ENCODE assay signal across 28 mouse cellular contexts in the genomic region with DNA sequence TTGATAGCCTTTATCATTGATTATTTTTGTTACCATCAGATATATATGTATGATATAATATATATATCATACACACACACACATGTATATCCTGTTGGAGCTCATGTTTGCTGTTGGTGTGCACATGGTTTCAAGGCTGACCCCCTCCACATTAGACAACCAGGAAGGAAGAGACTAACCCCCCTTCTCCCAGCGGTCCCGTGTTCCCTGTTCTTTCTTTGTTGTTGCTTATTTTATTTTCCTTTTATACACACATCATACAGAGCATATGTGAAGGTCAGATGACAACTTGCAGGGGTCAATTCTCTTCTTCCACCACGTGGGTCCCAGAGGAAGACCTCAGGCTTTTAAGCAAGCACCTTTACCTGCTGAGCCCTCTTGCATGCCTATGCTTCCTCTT. TPM values are rescaled to one million over a fixed set of nuclear protein-coding genes. Genes with fewer than 3 reads are reported as not detected.
"Had no signal": no experiment of that assay in that cellular context is flagged by ENCODE, and none has a peak within 500 bp of the region (broad histone marks: within the 10 kb centered on the region; RNA-seq: fewer than 3 reads in every experiment).

No protein-coding gene starts in this region.

- H3K36me3 ChIP-seq: embryonic facial prominence, embryonic 10.5 days; embryonic facial prominence, embryonic 12.5 days; embryonic facial prominence, embryonic 13.5 days; embryonic facial prominence, embryonic 15.5 days; forebrain, embryonic 10.5 days; forebrain, embryonic 12.5 days; forebrain, embryonic 15.5 days had no signal

- H3K27me3 ChIP-seq: embryonic facial prominence, embryonic 12.5 days had no signal

- H3K4me3 ChIP-seq: embryonic facial prominence, embryonic 10.5 days; embryonic facial prominence, embryonic 12.5 days; embryonic facial prominence, embryonic 13.5 days; embryonic facial prominence, embryonic 15.5 days; erythroblast, embryonic 14.5 days; forebrain, embryonic 10.5 days; forebrain, embryonic 12.5 days; forebrain, embryonic 13.5 days; forebrain, embryonic 15.5 days; gastrocnemius, adult 2 months had no signal

- H3K4me2 ChIP-seq: embryonic facial prominence, embryonic 12.5 days; embryonic facial prominence, embryonic 13.5 days; embryonic facial prominence, embryonic 15.5 days; forebrain, embryonic 12.5 days; forebrain, embryonic 13.5 days; forebrain, embryonic 15.5 days had no signal

- H3K27ac ChIP-seq: embryonic facial prominence, embryonic 10.5 days; embryonic facial prominence, embryonic 12.5 days; embryonic facial prominence, embryonic 13.5 days; embryonic facial prominence, embryonic 15.5 days; forebrain, embryonic 12.5 days; forebrain, embryonic 13.5 days; forebrain, embryonic 15.5 days; gastrocnemius, adult 2 months had no signal

- ATAC-seq: forebrain, embryonic 13.5 days; forebrain, embryonic 14.5 days; forebrain, embryonic 15.5 days; forebrain, embryonic 16.5 days; forebrain, postnatal 0 days had no signal

- H3K4me1 ChIP-seq: embryonic facial prominence, embryonic 13.5 days; embryonic facial prominence, embryonic 15.5 days had no signal

- H3K9ac ChIP-seq: embryonic facial prominence, embryonic 12.5 days; embryonic facial prominence, embryonic 13.5 days; embryonic facial prominence, embryonic 15.5 days; forebrain, embryonic 12.5 days; forebrain, embryonic 13.5 days; forebrain, embryonic 15.5 days; forebrain, postnatal 0 days had no signal

- H3K9me3 ChIP-seq: embryonic facial prominence, embryonic 10.5 days; embryonic facial prominence, embryonic 12.5 days; embryonic facial prominence, embryonic 13.5 days; embryonic facial prominence, embryonic 15.5 days; forebrain, embryonic 10.5 days; forebrain, embryonic 12.5 days; forebrain, embryonic 13.5 days; forebrain, embryonic 15.5 days had no signal

- DNase-seq: cerebellum, adult 8-10 months; cerebellum, adult 9-10 months; cerebellum, adult 9-11 months; cerebellum, postnatal 10 days; cerebellum, postnatal 14 days; cerebellum, postnatal 25 days; cerebellum, postnatal 36 days; embryo, embryonic 11 days; forebrain, postnatal 0 days; gastrocnemius, adult 2 months; gastrocnemius, postnatal 10 days; gastrocnemius, postnatal 14 days; gastrocnemius, postnatal 25 days; gastrocnemius, postnatal 36 days; heart, adult 18-20 months had no signal

RNA-seq across cellular contexts. Expression of gene 4932438H23Rik, which starts 29.3 kb away (rescaled TPM):
- total RNA-seq: common myeloid progenitor, adult 5-6 weeks had no signal
- polyA plus RNA-seq: embryonic facial prominence, embryonic 10.5 days; embryonic facial prominence, embryonic 11.5 days; embryonic facial prominence, embryonic 13.5 days; erythroblast, embryonic 14.5 days had no signal
